Mouse (Mus musculus): Measurements from ENCODE around the gene Syne3.
A peak's percentile ranks its signal among the peaks of the same experiment; 100 is the strongest.

GRCm38 (mm10) chr12:104936223-104936622 lies 73.4 kb downstream of the Syne3 start:
- TF ChIP-seq CTCF (IDR thresholded peaks at IDR 0.05; ENCODE audit: control insufficient read depth, insufficient read depth, insufficient replicate concordance, low read depth, low read length) (peak; percentile 77; the same call in 1 of the 2 replicates), POLR2A (IDR thresholded peaks at IDR 0.05; ENCODE audit: control insufficient read depth, low read depth, low read length) (no peak)
